Mouse (Mus musculus): ENCODE results near the gene Abcb6.

GRCm38 (mm10) chr1:75138448-75138847 is 41.7 kb downstream of the Abcb6 start:
- TF ChIP-seq POLR2A (IDR thresholded peaks at IDR 0.05; ENCODE audit: borderline replicate concordance, insufficient read depth, low read length) (no peak), CTCF (IDR thresholded peaks at IDR 0.05; ENCODE audit: borderline replicate concordance, insufficient read depth, low read depth, low read length) (no peak)

All from cerebellum, adult 2 months (tissue).